Mouse (Mus musculus): ENCODE results near the gene Cox16. TPM values are rescaled to one million over a fixed set of nuclear protein-coding genes. Genes with fewer than 3 reads are reported as not detected.
"Not testable (repeated sequence)": the region's sequence is repeated elsewhere in the genome, so short reads cannot be mapped to it uniquely, and the experiment has no call there.

Gene Cox16
- polyA plus RNA-seq, 1 experiment from 2014 or later, result 135 TPM

DNA sequence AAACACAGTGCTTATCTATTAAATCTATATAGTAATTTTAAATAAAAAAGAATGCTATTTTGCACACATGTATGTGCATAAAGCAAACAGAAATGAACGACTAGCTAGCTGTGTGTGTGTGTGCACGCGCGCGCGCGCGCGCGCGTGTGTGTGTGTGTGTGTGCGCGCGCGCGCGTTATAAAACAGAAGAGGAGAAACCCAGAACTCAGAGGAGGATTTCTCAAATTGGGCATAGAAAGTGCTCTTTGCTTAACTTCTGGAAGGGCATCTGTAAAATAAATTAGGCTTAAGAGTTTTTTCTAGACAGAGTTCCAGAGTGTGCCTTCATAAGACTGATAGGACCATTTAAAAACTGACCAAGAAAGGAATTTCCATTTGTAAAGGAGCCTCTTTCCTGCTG lies 1.3 kb downstream of the Cox16 start:
- H3K36me3 ChIP-seq (ENCODE audit: control insufficient read depth, insufficient read depth, low read length), result no peaks in the 10 kb centered on the region
- H3K4me2 ChIP-seq, result peak overlapping the region; percentile 79
- no peaks in the 10 kb centered on the region; the same call in 1 of the 2 replicates for H3K4me1 ChIP-seq (replicated peaks; ENCODE audit: control insufficient read depth, insufficient read depth, low read length)
- H3K9me3 ChIP-seq (ENCODE audit: control insufficient read depth, low read length), result no peaks in the 10 kb centered on the region
- no peaks in the 10 kb centered on the region for H3K27me3 ChIP-seq (replicated peaks; ENCODE audit: control insufficient read depth, insufficient read depth, low read length)
- no peak overlapping the region for H3K27ac ChIP-seq (ENCODE audit: low read depth, low read length)
- peak overlapping the region; percentile 40; the same call in 1 of the 2 replicates for H3K9ac ChIP-seq (ENCODE audit: low read depth, low read length)
- ATAC-seq (replicated peaks; ENCODE audit: low FRiP score) (no peak), DNase-seq (ENCODE audit: low spot score) (peak; percentile 49)
- H3K4me3 ChIP-seq (ENCODE audit: low read depth, low read length), result peak overlapping the region; percentile 61
- WGBS, result 45% methylated on average over 17 of the region's 17 CpGs

GRCm38 (mm10) chr12:81459051-81459450 lies 25.9 kb downstream of the Cox16 start:
- WGBS, result 92% methylated on average over 7 of the region's 7 CpGs
- not testable (repeated sequence) for H3K27ac ChIP-seq (ENCODE audit: low read depth, low read length)

DNA sequence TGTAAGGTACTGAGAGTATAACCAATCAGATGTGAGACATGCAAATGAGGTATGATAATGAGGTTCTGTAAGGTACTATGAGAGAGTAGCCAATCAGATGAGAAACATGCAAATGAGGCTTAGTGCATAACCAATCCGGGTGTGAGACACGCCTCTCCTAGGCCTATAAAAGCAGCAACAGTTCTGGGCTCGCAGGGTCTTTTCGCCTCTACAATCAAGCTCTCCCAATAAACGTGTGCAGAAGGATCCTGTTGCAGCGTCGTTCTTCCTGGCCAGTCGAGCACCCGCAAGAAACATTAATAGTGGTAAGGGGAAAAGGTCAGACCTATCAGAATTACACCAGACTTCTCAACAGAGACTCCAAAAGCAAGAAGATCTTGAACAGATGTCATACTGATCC lies 45.9 kb downstream of the Cox16 start:
- H3K9me3 ChIP-seq (ENCODE audit: control insufficient read depth, low read length); H3K4me1 ChIP-seq (replicated peaks; ENCODE audit: control insufficient read depth, insufficient read depth, low read length); H3K36me3 ChIP-seq (ENCODE audit: control insufficient read depth, insufficient read depth, low read length); DNase-seq (ENCODE audit: low spot score); H3K27ac ChIP-seq (ENCODE audit: low read depth, low read length); H3K4me3 ChIP-seq (ENCODE audit: low read depth, low read length); ATAC-seq (replicated peaks; ENCODE audit: low FRiP score); H3K9ac ChIP-seq (ENCODE audit: low read depth, low read length); H3K27me3 ChIP-seq (replicated peaks; ENCODE audit: control insufficient read depth, insufficient read depth, low read length); H3K4me2 ChIP-seq: not testable (repeated sequence)
- 93% methylated on average over 9 of the region's 9 CpGs for WGBS

More at GRCm38 (mm10) chr12:81459051-81459450, 25.9 kb downstream of the Cox16 start:
- H3K9ac ChIP-seq (ENCODE audit: low read depth, low read length); H3K4me3 ChIP-seq (ENCODE audit: low read depth, low read length); DNase-seq (ENCODE audit: low spot score); ATAC-seq (replicated peaks; ENCODE audit: low FRiP score); H3K9me3 ChIP-seq (ENCODE audit: control insufficient read depth, low read length); H3K4me1 ChIP-seq (replicated peaks; ENCODE audit: control insufficient read depth, insufficient read depth, low read length); H3K36me3 ChIP-seq (ENCODE audit: control insufficient read depth, insufficient read depth, low read length); H3K4me2 ChIP-seq; H3K27me3 ChIP-seq (replicated peaks; ENCODE audit: control insufficient read depth, insufficient read depth, low read length): not testable (repeated sequence)

DNA sequence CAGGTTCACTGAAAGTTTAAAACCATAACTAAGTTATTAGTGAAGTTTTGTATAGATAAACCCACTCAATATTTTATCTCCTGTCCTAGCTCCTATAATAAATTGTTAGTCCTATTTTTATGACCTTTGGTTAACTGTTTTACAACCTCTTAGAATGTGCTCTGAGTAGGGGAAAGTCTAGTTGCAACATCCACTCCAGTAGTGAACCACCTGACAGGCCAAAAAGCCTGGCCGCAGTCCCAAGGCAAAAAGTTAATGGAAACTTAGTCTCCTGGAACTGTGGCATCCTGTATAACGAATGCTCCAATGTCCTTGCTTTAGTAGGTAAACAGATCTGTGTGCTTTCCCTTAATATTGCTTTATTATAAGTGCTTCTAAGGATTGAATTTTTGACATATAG lies 50.1 kb downstream of the Cox16 start:
- H3K27ac ChIP-seq (ENCODE audit: low read depth, low read length); H3K4me3 ChIP-seq (ENCODE audit: low read depth, low read length); H3K4me1 ChIP-seq (replicated peaks; ENCODE audit: control insufficient read depth, insufficient read depth, low read length); H3K9me3 ChIP-seq (ENCODE audit: control insufficient read depth, low read length); DNase-seq (ENCODE audit: low spot score); H3K36me3 ChIP-seq (ENCODE audit: control insufficient read depth, insufficient read depth, low read length); ATAC-seq (replicated peaks; ENCODE audit: low FRiP score); H3K27me3 ChIP-seq (replicated peaks; ENCODE audit: control insufficient read depth, insufficient read depth, low read length); H3K9ac ChIP-seq (ENCODE audit: low read depth, low read length); H3K4me2 ChIP-seq: not testable (repeated sequence)
- 83% methylated on average over 2 of the region's 2 CpGs for WGBS

DNA sequence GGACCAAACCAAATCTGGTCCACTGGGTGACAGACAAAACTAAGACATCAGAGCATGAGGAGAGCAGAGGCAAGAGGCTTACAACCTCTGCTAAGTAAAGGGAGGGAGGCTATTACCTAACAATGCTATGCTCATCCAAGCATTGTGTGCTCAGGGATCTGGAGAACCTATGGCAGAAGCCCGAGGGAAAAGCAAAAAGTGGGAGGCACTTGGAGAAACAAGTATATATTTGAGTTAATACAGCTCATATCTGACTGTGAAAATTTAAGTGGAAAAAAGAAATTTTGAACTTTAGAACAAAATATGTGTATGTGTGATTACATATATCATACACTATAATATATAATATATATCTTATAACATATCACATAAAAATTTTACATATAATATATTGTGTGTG lies 63.1 kb downstream of the Cox16 start, which contains the start of gene Adam4:
Adam4 (minus strand) TSS at position 101 of the 400 bp plus-strand sequence.
- no peak within 1 kb of the TSS for H3K4me2 ChIP-seq
- H3K36me3 ChIP-seq (ENCODE audit: control insufficient read depth, insufficient read depth, low read length), result peaks cover 10% of the 10 kb centered on the region; the same call in 1 of the 2 replicates
- peaks cover 4% of the 10 kb centered on the region; the same call in 1 of the 2 replicates for H3K9me3 ChIP-seq (ENCODE audit: control insufficient read depth, low read length)
- no peak for DNase-seq (ENCODE audit: low spot score)
- no peak within 1 kb of the TSS for H3K27ac ChIP-seq (ENCODE audit: low read depth, low read length)
- WGBS, result 88% methylated on average over 1 of the region's 1 CpGs
- no peaks in the 10 kb centered on the region for H3K4me1 ChIP-seq (replicated peaks; ENCODE audit: control insufficient read depth, insufficient read depth, low read length)
- H3K4me3 ChIP-seq (ENCODE audit: low read depth, low read length), result no peak within 1 kb of the TSS
- no peaks in the 10 kb centered on the region for H3K27me3 ChIP-seq (replicated peaks; ENCODE audit: control insufficient read depth, insufficient read depth, low read length)
- no peak within 1 kb of the TSS for H3K9ac ChIP-seq (ENCODE audit: low read depth, low read length)
- ATAC-seq (replicated peaks; ENCODE audit: low FRiP score), result no peak

- no peak overlapping the region for H3K4me2 ChIP-seq
- no peaks in the 10 kb centered on the region for H3K27me3 ChIP-seq (replicated peaks; ENCODE audit: control insufficient read depth, insufficient read depth, low read length)
- no peak overlapping the region for H3K27ac ChIP-seq (ENCODE audit: low read depth, low read length)
- no peak overlapping the region for H3K4me3 ChIP-seq (ENCODE audit: low read depth, low read length)
- DNase-seq (ENCODE audit: low spot score), result no peak
- WGBS, result 77% methylated on average over 3 of the region's 3 CpGs
- no peaks in the 10 kb centered on the region for H3K4me1 ChIP-seq (replicated peaks; ENCODE audit: control insufficient read depth, insufficient read depth, low read length)
- no peak overlapping the region for H3K9ac ChIP-seq (ENCODE audit: low read depth, low read length)
- H3K36me3 ChIP-seq (ENCODE audit: control insufficient read depth, insufficient read depth, low read length), result no peaks in the 10 kb centered on the region
- ATAC-seq (replicated peaks; ENCODE audit: low FRiP score), result no peak
- H3K9me3 ChIP-seq (ENCODE audit: control insufficient read depth, low read length), result no peaks in the 10 kb centered on the region
Measured at GRCm38 (mm10) chr12:81413211-81413610, 71.7 kb downstream of the Cox16 start.

DNA sequence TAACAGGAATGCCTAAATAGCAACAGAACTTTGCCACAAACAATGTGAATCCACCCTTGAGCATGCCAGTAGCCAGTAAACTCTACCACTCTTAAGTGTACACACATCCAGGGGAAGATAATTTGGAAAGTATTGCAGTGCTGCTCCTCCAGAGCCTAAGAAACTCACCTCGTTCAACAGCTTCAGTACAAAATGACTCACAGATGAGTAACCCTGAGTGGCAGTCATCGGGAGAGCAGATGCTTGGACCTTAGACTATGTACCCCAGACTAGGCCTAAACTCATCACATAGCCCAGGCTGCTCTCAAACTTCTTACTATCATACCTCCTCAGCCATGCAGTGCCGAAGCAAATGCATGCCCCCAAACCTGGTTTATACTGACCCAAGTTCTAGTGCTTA lies 76.0 kb downstream of the Cox16 start:
- WGBS, result 85% methylated on average over 3 of the region's 3 CpGs
- DNase-seq (ENCODE audit: low spot score) (no peak), ATAC-seq (replicated peaks; ENCODE audit: low FRiP score) (no peak)
- Histone ChIP-seq H3K4me2 (no peak overlapping the region), H3K27me3 (replicated peaks; ENCODE audit: control insufficient read depth, insufficient read depth, low read length) (no peaks in the 10 kb centered on the region), H3K27ac (ENCODE audit: low read depth, low read length) (no peak overlapping the region), H3K36me3 (ENCODE audit: control insufficient read depth, insufficient read depth, low read length) (no peaks in the 10 kb centered on the region), H3K9me3 (ENCODE audit: control insufficient read depth, low read length) (no peaks in the 10 kb centered on the region), H3K4me1 (replicated peaks; ENCODE audit: control insufficient read depth, insufficient read depth, low read length) (no peaks in the 10 kb centered on the region), H3K9ac (ENCODE audit: low read depth, low read length) (no peak overlapping the region), H3K4me3 (ENCODE audit: low read depth, low read length) (no peak overlapping the region)

DNA sequence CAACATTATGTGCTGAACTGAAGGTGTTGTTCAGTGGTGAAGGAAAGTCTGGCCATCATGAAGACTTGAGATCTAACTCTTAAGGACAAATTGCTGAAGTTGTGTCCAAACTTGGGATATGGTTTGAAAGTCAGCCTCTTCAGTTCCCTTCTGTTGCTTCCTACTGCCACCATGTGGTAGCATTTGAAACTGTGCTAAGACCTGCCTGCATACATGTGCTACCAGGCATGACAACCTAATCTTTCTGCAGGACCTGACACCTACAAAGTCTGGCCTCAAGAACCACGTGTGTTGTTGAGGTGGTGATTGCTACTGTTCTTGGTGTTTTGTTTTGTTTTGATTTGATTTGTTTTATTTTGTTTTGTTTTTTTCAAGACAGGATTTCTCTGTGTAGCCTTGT lies 82.7 kb downstream of the Cox16 start:
- Histone ChIP-seq H3K9me3 (ENCODE audit: control insufficient read depth, low read length) (no peaks in the 10 kb centered on the region), H3K4me3 (ENCODE audit: low read depth, low read length) (no peak overlapping the region), H3K4me2 (no peak overlapping the region), H3K27ac (ENCODE audit: low read depth, low read length) (no peak overlapping the region), H3K36me3 (ENCODE audit: control insufficient read depth, insufficient read depth, low read length) (no peaks in the 10 kb centered on the region), H3K9ac (ENCODE audit: low read depth, low read length) (no peak overlapping the region), H3K4me1 (replicated peaks; ENCODE audit: control insufficient read depth, insufficient read depth, low read length) (no peaks in the 10 kb centered on the region), H3K27me3 (replicated peaks; ENCODE audit: control insufficient read depth, insufficient read depth, low read length) (no peaks in the 10 kb centered on the region)
- 18% methylated on average over 1 of the region's 1 CpGs for WGBS
- DNase-seq (ENCODE audit: low spot score) (no peak), ATAC-seq (replicated peaks; ENCODE audit: low FRiP score) (0 out of 2 replicates have a peak, but pooled peaks have one; percentile 36)

DNA sequence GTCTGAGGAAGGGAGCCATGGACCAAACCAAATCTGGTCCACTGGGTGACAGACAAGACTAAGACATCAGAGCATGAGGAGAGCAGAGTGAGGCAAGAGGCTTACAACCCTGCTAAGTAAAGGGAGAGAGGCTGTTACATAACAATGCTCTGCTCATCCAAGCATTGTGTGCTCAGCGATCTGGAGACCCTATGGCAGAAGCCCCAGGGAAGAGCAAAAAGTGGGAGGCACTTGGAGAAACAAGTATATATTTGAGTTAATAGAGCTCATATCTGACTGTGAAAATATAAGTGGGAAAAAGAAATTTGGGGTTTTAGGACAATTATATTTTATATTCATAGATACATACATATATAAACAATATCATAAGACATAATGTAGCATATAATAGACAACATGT lies 105.6 kb downstream of the Cox16 start, which contains the start of gene Gm4787:
Gm4787 (minus strand) TSS at position 101 of the 400 bp plus-strand sequence.
- ATAC-seq (replicated peaks; ENCODE audit: low FRiP score); H3K27ac ChIP-seq (ENCODE audit: low read depth, low read length); H3K4me2 ChIP-seq; H3K36me3 ChIP-seq (ENCODE audit: control insufficient read depth, insufficient read depth, low read length); H3K27me3 ChIP-seq (replicated peaks; ENCODE audit: control insufficient read depth, insufficient read depth, low read length); H3K4me3 ChIP-seq (ENCODE audit: low read depth, low read length); H3K9ac ChIP-seq (ENCODE audit: low read depth, low read length); H3K9me3 ChIP-seq (ENCODE audit: control insufficient read depth, low read length); H3K4me1 ChIP-seq (replicated peaks; ENCODE audit: control insufficient read depth, insufficient read depth, low read length); DNase-seq (ENCODE audit: low spot score): not testable (repeated sequence)
- WGBS, result 93% methylated on average over 1 of the region's 1 CpGs

All from liver, embryonic 11.5 days (tissue).